Mouse (Mus musculus) fat pad, adult 2 months (tissue): ENCODE measurements around the gene Kcnab2.

ENCODE experiments used
- DNase-seq: peaks from one replicate; pipeline ENCODE4 v3.0.0-alpha.2; 2011; ENCODE audit warnings: low read depth, low spot score; ENCODE audit errors: extremely low read depth

Kcnab2 gene

DNA sequence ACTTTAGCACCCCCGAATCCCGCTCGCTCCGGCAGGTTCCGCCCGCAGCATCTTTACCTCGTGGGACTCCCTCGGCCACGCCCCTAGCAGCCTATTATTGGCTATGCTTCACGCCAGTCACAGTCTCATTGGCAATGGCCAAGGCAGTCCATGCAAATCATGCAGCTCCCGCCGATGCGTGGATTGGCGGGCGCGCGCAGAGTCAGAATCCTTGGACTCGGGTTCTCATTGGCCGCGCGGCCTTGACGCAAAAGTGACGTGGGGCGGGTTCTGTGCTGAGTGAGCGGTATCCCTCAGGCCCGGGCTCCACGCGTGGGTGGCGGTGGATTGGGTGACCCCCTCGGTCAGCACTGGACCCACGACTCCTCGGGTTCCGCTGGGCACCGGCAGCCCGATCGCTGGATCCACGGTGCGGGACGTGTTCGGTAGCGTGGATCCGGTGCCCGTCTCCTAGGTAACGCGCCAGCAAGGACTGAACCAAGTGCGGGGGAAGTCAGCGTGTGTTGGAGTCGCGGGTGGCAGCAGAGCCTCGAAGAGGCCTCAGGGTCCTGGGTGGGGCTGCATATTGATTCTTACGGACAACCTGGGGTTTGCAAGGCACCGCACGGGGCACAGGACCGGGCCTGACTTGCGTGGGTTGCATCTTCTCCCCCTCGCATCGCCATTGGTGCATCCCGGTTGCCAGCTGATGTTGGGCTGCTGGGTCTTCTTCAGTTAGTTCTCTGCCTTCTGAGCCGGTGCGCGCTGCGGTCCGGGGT is at the start of gene Kcnab2:
Kcnab2 (minus strand) TSS at position 406 of the 758 bp plus-strand sequence.
- DNase-seq, result no peak

DNA sequence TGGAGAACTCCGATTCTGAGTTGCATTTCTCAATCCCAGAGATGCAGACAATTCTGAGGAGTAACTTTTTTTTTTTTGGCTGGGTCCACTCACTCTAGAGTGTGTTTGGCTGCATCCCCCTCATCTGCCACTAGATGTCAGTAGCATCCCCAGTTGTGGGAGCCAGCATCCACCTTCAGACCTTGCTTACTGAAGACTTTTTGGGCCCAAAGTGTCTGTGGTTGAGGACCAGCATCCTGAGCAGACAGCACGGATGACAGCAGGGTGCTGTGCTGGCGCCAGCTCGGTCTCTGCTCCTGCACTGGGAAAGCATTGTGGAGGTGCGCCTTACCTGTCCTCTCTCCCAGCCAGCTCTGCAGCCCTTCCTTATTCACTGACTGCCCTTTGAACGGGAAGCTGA is 42.4 kb upstream of the Kcnab2 start:
- DNase-seq, result no peak

DNA sequence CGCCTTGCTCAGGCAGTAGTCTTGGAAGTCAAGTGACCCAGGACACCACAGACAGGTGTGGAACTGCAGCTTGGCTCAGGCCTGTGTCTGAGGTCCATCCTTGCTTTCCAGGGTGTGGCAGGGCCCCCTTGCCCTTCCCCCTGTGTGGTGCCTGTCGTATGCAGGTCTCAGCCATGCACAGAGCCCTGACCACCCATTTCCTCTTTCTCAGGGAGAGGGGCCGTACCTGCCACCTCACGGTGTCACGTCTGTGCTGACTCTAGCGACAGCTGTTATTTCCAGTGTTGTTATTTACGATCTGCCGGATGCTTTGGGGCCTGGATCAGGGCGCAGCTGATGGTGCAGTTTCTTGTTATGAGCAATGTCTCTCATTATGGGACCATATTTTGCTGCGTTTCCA is 41.4 kb upstream of the Kcnab2 start:
- DNase-seq, result no peak

DNA sequence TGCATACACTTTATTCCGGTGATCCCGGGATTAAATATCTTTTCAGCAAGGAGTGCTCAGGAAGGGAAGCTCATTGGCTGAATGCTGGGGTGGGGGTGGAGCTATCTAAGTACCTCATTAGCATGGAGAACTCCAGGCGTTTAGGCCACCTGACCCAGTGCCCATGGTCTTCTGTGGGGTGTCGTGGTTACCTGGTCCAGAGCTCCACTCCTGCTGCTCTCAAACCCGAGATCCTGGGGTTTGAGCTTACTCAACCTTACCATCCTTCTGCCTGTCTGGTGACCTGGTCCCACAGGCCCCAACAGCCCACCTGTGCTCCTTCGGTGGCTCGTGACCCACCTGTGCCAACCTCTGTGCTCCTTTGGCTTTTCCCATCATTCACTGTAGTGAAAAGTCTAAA is 37.2 kb upstream of the Kcnab2 start:
- DNase-seq, result no peak

DNA sequence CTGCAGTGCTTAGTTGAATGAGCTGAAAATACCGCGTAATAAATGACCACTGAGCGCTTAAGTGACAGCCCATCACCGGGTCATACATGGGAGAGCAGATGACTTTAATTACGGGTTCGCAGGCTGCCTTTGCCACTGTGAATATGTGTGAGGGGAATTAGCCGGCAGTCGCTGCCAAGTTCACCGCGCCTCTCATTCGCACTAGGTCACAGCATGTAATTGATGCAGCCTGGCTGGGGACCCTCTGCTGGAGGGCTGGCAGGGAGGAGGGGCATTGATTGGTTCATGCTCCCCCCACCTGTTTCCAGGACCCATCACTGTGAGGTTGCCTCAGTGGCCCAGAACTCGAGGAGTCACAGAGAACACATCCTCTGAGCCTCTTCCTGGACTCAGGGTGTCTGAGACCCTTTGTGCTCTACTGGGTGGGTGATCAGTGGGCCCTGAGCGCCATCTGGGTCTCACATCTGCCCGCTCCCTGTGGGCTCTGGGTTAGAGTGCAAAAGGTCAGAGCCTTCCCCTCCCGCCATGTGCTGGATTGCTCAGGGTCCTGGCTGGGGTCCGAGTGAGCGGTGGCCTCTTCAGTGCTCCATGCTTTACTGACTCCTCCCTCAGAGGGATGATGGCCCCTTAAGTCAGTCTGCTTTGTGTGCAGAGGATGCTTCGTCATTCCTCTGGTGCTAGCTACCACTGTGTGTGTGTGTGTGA is 34.7 kb upstream of the Kcnab2 start:
- no peak for DNase-seq

DNA sequence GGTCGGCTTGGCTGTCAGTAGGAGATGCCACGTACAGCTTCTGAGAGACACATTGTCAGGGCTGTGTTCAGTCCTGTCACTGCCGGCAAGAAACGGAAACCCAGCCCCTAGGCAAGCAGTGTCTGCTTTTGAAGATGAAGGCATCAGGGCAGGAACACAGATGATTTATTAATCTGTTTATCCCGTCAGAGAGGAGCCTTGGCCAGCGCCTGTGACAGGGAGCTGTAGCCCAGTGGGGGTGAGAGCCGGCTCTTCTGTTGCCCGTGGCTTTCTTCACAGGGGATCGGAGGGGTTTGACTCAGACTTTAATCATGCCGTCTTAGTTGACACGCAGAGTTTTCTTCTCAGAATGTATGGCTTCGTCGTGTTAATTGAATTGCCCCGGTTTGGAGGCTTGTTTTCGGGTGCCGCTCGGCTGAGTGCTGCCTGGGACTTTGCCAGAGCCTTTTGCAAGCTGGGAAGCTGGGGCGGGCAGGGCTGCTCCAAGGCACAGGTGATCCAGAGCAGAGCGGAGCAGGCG is 16.7 kb upstream of the Kcnab2 start:
- no peak for DNase-seq

- DNase-seq, result no peak
Observed at GRCm38 (mm10) chr4:152491250-152491899, 13.7 kb upstream of the Kcnab2 start.

DNA sequence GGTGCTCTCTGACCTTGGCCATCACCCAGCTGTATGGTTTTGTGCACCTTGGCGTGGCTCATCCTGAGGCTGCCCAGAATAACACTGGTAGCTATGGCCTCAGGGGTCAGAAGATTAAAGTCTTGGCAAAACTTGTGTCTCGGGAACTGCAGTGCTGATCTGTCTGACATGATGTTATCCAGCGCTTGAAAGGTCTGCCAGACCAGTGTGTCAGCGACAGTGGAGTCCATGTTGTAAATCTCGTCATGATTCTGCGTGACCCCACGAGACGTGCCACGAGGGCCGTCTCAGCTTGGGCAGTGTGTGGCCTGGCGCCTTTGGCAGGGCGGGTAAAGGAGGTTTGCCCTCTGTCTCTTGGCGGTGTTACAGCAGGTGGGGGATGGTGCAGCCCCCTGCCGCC is 12.6 kb upstream of the Kcnab2 start:
- DNase-seq, result no peak

DNA sequence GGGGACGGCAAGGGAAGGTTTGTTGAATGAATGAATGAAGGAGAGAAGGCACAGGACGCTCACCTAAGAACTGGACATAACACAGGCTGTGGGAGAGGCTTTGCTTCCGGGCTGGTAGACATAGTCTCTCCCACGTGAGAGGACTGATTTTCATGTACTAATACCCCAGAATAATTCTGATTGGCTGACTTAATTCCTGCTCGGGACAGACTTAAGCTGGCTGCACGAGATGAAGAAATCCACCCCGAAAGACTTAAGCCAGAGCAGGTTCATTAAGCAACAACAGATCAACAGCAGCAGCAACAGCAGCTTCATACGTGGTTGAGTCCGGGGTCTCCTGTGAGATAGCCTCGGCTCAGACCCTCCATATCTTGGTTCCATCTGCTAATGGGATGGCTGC is 10.4 kb upstream of the Kcnab2 start:
- DNase-seq, result no peak

GRCm38 (mm10) chr4:152480426-152480825 is 2.8 kb upstream of the Kcnab2 start:
- DNase-seq, result no peak

DNA sequence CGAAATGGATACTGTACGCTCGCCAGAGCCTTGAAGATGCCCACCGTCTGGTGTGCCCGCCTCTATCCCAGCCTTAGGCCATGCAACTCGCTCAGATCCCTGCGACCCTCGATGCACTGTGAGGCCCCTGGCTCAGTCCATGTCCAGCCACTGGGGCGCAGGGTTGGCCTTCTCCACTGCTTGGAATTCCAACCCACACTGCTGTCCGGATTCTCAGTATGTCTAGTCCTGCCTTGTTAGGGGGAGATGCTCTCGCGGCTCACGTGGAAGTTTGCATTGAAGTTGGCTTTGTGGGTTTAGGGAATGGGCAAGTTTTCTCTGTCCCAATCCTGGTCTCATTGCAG is 525 bp upstream of the Kcnab2 start:
- DNase-seq, result no peak

DNA sequence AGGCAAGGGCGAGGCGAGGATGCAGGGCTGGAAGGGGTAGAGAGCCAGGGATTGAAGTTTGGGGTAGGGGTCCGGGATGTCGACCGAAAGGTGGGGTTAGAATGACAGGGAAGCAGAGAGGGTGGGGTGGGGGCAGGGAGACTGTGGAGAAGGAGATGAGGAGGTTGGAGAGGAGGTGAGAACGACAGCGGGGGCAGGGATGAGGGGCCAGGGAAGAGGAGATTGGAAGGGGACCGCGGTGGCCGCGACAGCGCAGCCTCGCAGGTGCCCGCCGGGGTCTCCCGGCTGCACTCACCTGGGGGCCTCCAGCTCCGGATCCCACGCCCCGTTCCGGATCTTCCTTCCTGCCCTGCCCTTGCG is 585 bp downstream of the Kcnab2 start:
- DNase-seq, result no peak

DNA sequence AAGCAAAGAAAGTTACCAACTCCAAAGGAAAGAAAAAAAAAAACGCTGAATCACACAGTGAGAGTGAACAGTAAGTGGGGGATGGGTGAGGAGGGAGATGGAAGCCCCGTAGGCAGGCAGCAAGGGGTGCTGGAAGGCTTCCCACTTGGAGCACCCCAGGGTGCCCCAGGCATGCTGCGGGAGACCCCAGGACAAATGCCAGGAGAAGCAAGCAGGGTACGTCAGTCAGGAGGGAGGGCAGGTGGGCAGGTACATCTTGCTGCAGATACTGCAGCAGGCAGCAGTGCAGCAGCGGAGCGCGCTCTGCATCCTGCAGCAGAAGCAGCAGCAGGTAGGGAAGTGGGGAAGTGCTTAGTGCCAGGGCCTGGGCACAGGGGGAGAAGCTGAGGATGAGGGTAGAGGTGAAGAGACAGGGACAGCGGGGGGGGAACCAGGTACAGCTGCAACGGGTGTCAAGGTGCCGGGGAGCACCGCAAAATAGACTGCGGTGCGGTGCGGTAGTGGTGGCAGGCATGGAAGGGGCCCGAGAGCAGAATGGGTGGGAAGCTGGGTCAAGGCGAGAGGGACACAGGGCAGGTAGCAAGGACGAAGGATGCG is 1.1 kb downstream of the Kcnab2 start, which contains the start of gene Nphp4:
Nphp4 (plus strand) TSS at position 280 of the 597 bp plus-strand sequence.
- no peak for DNase-seq

DNA sequence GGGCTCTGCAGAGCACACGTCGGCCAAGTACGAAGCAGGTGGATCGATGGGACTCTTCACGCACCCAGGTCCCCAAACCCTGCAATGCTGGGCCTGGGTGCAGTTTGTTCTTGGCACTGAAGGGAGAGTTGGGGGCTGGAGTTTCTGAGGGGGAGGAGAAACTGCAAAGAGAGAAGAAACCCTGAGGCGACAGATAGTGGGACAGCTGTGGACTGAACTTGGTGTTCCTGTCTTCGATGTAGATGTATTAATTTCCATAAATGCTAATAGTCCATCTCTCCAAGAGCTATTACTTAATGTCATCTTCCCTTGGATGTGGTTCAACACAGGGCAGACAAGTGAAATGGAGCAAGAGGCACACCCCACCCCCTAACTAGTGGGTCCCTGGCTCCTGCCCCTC is 1.7 kb downstream of the Kcnab2 start:
- no peak for DNase-seq

GRCm38 (mm10) chr4:152467951-152468350 is 9.7 kb downstream of the Kcnab2 start:
- DNase-seq, result no peak

- no peak for DNase-seq
Observed at GRCm38 (mm10) chr4:152466601-152467000, 11.1 kb downstream of the Kcnab2 start.

DNA sequence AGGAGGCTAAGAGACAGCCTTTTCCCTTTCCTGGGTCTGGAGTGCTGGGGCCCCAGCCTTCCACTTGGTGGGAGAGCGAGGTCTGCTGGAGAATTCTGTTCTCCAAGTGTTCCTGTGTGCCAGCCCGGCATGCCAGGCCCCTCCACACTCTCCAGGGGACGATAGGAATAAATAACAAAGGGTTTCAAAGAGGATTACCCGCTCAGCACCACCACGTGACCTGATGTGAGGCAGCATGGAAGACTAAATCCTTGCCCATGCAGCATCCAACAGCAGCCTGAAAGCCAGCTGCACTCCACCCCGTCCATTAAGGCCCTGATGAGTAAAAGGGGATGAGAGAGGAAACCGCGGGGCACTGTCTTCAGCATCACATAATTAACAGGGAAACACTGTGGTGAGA is 12.6 kb downstream of the Kcnab2 start:
- DNase-seq, result no peak

GRCm38 (mm10) chr4:152463147-152463546 is 14.5 kb downstream of the Kcnab2 start:
- no peak for DNase-seq

- DNase-seq, result no peak
Observed at GRCm38 (mm10) chr4:152462516-152462915, 15.2 kb downstream of the Kcnab2 start.

GRCm38 (mm10) chr4:152457673-152458072 is 20.0 kb downstream of the Kcnab2 start:
- no peak for DNase-seq

GRCm38 (mm10) chr4:152456609-152457008 is 21.1 kb downstream of the Kcnab2 start:
- no peak for DNase-seq

DNA sequence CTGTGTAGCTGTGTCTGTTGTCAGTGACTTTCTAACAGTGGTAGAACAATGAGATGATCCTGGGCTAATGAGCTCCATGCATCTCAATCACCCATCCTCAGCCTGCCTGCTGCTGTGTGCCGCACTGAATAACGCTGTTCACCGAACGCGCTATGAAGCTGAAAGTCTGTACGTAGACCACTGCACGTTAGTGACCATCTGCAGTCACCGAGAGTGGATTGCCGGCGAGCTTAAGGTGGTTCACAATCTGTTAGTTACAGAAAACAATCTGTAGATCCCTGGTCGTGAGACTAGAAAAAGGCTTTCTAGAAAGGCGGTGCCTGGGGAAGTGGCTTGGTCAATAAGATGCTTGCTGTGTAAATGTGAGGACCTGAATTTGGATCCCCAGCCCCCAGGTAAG is 23.5 kb downstream of the Kcnab2 start:
- no peak for DNase-seq
